Mouse (Mus musculus): Measurements from ENCODE around the gene Dnah8.
A peak's percentile ranks its signal among the peaks of the same experiment; 100 is the strongest.
"Not testable (repeated sequence)": the region's sequence is repeated elsewhere in the genome, so short reads cannot be mapped to it uniquely, and the experiment has no call there.

Dnah8 gene

DNA sequence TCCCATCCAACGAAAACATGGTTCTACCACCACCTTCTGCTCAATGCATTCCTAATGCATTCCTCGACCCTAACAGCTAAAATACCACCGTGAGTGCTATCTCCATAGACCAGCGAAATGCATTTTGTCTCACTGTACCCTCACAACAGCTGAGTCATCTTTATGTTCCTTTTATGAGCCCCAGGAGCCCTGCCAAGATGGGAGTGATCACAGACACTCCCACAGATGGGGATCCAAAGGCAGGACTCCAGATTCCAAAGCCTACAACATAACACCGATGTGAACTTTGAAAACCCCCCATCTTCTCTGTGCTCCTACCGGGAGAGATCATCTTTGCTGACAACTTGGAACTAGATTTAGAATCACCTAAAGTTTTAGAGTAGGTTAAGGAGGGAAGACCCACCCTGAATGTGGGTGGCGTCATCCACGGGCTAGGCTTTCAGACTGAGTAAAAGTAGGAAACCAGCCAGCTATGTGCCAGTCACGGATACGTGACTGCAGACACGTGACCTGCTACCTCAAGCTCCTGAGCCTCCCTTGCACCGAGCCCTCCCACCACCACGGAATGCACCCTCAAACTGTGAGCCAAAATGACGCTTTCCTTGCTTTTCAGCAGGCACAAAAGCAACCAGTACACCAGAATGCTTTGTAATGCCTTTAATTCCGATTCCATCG, 14.7 kb upstream of the Dnah8 start:
- DNase-seq: no peak

GRCm38 (mm10) chr17:30609980-30610307, 14.2 kb upstream of the Dnah8 start:
- DNase-seq: no peak

DNA sequence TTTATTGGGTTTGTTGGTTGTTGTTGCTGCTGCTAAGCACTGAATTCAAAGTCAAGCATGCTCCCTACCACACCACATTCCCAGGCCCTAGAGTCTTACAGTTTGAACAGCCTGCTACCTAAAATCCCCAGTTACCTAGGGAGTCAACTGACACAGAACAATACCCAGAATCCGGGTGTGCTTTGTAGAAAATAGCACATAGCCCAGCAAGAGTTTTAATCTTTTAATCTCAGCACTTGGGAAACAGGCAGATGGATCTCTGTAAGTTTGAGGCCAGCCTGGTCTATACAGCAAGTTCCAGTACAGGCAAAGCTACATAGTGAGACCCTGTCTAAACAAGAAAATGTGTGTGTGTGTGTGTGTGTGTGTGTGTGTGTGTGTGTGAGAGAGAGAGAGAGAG, 13.4 kb upstream of the Dnah8 start:
- DNase-seq: no peak

DNA sequence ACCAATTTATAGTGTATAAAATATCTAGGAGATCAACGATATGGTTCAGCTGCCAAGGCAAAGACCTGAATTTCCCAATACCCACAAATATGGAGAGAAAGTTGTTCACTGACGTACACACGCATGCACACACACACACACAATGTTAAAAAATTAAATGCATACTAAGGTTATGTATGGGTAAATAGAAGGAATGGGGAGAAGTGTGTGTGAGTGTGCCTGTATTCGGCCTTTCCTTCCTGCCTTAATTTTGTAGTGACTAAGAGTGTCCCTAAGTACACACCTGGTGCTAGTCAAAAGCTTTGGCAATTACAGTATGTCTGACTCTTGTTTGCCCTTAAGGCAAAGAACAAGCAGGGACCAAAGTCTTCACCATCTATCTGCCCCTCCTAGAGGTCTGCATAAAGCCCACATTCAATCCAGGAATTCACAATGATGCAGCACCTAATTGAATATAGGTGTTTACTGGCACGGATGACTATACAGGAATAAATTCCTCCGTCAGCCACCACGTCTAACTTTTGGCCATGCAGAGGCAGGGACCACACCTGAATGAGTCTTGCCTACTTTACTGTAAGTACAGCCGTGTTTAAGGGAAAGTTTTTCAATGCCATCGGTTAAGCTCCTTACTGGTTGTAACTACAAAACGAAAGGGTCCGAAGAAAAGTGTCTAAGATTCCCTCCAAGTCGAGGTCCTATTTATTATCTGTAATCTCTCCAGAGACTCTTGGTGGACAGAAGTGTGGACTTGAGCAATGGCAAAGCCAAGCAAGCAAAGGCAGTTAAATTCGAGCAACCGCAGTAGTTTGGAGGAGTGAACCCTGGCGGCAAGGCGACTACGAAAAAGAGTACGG, 12.7 kb upstream of the Dnah8 start:
- no peak for DNase-seq

DNA sequence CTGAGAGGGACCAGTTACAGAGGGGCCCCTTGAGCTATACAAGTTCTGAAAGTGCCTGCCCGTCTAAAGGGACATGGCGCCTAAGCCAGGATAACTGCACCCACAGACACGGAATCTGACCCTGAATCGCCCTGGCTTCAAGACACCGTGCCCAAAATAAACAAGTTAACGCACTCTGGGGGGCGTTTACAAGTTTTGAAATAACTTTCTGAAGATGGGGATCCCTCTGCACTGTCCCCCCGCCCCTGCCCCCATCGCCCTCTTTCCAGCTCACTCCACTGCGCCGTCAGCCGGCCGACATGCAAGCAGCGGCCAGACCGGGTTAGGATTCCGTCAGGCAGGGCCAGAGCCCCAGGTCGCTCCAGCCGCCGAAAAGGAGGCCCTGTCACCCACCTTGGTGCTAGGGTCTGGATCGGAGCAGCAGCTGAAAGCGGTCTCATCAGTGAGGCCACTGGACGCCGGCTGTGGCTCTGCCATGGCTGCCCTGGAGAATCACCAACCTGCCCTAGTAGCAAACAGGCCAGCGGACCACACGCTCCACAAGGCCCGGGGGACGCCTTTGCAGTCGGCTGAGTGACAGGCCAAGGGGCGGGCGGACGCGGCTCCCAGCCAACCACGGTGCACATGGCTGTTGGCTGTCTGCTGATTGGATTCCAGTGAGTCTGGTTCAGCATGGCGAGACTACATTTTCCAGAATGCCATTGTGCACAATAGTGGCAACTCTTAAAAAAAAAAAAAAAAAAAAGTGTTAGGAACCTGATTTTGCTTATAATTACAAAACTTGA, 11.9 kb upstream of the Dnah8 start:
- peak; percentile 100 for DNase-seq

DNA sequence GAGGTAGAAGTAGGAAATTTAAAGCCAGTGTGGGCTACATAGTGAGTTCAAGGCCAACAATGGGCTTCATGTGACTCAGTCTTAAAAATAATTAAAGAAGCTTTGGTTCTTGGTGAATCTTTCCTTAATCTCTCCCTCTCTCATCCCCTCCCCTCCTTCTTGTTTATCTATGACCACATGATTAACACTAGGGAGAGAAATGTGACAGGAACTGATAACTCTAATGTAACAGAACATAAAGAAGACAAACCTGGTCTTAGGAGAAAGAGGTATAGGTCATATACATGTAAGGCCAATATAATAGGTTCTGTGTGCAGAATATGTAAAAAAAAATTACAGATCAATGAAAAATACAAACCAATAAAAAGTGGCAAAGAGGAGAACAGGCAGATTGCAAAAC, 10.8 kb upstream of the Dnah8 start:
- DNase-seq: no peak

DNA sequence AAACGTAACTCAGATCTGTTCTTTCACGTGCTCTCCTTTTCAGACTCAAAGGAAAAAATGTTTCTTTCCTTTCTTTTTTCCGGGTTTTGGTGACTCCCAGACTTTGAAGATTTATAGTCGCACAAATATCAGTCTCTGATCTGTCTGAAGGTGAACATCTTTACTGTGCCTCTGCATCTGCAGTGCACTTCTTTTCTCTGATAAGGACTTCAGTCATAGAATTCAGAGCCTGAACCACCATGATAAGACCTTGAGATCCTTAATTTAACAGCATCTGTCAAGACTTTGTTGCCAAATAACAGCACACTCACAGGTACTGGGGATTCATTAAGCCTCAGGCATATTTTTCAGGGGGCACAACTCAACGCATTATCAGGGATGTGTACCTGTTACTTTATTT, 8.0 kb upstream of the Dnah8 start:
- no peak for DNase-seq

DNA sequence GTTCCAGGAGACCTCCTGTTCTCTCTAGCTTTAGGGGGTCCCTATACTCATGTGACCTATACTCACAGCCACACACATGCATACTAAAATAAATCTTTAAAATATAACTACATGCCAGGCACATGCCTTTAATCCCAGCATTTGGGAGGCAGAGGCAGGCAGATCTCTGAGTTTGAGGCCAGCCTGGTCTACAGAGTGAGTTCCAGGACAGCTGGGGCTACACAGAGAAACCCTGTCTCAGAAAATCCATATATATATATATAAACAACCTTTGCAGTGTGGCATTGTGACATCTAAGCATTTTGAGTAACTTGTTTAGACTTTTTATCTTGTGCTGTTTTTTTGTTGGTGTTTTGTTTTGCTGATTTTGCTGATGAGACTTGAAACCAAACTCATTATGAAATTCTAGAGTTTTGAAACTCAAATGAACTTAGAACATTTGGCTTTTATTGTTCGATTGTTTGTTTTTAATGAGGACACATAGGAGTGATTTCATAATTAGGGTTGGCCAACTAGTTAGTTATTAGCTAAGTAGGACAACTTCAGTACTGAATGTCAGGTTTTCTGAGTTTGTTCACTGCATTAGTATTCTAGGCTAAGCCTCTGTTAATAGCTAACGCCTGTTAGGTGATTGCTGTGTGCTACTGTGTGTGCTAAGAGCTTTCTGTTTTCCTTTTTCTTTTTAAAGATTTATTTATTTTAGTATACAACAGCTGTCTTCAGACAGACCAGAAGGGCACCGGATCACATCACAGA, 5.8 kb upstream of the Dnah8 start:
- DNase-seq: no peak

DNA sequence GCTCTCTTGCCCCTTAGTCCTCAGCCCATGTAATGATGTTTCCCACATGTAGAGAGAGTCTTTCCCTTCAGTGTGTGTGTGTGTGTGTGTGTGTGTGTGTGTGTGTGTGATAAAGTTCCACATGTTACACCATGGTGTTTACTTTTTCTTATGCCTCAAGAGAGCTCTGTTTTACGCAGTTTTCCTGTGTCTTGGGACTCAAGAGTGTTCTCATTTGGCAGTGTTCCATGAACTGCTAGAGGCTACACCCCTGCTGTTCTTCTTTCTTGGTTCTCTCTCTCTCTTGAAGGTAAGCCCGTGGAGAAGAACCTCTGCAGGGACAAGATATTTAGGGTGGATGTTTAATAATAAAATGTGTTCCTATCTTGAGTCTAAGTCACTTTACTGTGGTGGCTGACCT, 5.0 kb upstream of the Dnah8 start:
- DNase-seq: no peak

DNA sequence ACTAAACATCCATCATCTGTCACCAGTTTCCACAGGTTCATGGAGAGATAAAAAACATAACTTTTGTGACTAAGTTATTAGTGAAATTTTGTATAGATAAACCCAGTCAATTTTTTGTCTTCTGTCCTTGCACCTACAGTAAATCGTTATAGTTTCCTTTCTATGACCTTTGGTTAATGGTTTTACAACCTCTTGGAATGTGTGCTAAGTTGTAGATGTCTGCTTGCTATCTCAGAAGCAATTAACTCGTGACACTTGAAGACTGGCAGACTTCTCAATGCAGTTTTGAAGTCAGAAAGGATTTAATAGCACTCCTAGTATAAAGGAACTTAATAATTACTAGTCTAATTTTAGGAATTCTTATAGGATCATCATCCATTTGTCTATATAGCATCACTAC, 3.6 kb upstream of the Dnah8 start:
- DNase-seq: no peak

- DNase-seq: no peak
These were observed 2.7 kb upstream of the Dnah8 start for GRCm38 (mm10) chr17:30621450-30621849.

DNA sequence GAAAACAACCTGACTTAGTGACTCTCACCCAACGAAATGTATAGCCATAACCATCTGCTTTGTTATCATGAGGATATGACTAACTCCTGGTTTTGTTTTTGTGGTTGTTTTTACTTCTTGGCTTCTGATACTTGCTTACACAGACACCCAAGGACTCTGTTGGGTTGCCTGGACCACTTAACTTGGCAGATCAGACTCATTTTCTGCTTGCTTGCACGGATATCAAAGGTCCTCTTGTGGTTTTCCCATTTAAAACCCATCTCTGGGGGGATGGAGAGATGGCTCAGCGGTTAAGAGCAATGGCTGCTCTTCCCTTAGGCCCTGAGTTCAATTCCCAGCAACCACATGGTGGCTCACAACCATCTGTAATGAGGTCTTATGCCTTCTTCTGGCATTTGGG, 954 bp upstream of the Dnah8 start:
- DNase-seq: no peak

- DNase-seq: not testable (repeated sequence)
These were observed 2.6 kb downstream of the Dnah8 start, which contains the start of gene Glo1 for GRCm38 (mm10) chr17:30626719-30627118. TSS of gene Glo1 (minus strand) at chr17:30626871.

GRCm38 (mm10) chr17:30635367-30635766, 11.2 kb downstream of the Dnah8 start:
- DNase-seq: peak in 1 of 2 experiments; percentile 30

- no peak for DNase-seq
These were observed 13.6 kb downstream of the Dnah8 start for GRCm38 (mm10) chr17:30637714-30638113.

- no peak for DNase-seq
These were observed 14.8 kb downstream of the Dnah8 start for GRCm38 (mm10) chr17:30638996-30639395.

GRCm38 (mm10) chr17:30640896-30641295, 16.7 kb downstream of the Dnah8 start:
- no peak for DNase-seq

- DNase-seq: no peak
These were observed 24.6 kb downstream of the Dnah8 start for GRCm38 (mm10) chr17:30648770-30649169.

DNA sequence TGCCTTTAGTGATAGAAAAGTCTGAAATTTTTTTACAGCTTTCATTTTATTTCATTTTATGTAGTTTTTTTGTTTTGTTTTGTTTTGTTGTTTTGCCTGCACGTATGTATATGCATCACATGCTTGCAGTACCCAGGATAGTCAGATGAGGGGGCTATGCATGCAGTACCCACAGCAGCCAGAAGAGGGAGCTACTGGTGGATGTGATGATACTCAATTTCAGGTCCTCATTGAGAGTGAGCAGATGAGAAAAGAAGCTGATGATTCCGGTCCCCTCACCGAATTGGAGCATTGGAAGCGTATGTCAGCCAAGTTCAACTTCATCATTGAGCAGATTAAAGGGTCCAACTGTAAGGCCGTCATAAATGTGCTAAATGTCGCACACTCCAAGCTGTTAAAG, 28.9 kb downstream of the Dnah8 start:
- no peak for DNase-seq

DNA sequence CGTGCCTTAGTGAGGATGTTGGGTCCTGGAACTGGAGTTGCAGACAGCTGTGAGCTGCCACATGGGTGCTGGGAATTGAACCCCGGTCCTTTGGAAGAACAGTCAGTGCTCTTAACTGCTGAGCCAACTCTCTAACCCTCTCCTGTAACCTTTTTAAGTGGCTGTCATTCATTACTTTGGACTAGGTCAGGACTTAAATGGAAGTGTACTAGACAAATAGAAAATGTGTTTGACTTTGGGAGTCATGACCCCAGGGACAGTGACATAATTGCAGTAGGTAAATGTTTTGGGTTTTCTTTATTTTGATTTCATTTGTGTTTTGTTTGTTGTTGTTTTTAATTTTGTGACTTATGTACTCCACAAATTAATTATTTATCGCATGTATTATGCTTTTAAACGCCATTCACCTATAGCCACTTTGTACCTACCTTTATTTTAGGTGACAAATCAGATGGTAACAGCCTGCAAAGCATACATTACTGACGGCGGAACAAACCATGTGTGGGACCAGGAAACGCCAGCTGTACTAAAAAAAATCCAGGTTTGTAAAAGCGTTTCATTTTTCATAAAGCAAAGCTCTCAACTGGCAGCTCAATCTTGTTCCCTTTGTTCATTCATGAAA, 33.5 kb downstream of the Dnah8 start:
- DNase-seq: peak in 1 of 2 experiments; percentile 5

GRCm38 (mm10) chr17:30658152-30658544, 34.0 kb downstream of the Dnah8 start:
- DNase-seq: peak; percentile 91 to 94

DNA sequence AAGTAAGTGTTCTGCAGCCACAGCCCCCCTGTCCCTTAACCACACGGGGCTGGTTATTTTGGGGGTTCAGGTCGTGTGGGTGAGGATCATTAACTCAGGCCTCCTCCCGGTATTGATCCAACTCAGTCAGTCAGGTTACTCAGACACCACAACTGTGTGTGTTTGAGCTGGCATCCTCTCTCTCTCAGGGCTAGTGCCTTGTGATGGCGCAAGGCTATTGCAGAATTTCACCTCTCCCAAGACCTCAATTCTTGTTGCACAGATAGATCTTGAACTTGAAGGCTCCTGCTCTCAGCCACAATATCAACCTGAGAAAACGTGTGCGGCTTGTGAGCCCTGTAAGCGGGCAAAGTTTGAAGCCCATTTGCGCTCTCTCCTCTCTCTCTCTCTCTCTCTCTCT, 38.0 kb downstream of the Dnah8 start:
- no peak for DNase-seq

Measured in lung, adult 18-20 months (tissue).